Mouse (Mus musculus) gastrocnemius, postnatal 25 days (tissue): ENCODE results near the gene H2-Ab1. TPM values are rescaled to one million over a fixed set of nuclear protein-coding genes. Genes with fewer than 3 reads are reported as not detected.
"Not testable (repeated sequence)": the region's sequence is repeated elsewhere in the genome, so short reads cannot be mapped to it uniquely, and the experiment has no call there.

Experiments
- DNase-seq: peaks from one replicate; pipeline ENCODE4 v3.0.0; 2022
- long read RNA-seq, 2 experiments: library from polyadenylated mRNA; stranded (forward); transcript quantifications; one replicate each; pipeline ENCODE4 v2.0.0; 2021
- total RNA-seq, 2 experiments: library from RNA; stranded (reverse); gene quantifications; 1 replicate in 1 of 2; 2 replicates in 1 of 2; pipeline ENCODE4 v1.2.3; 2021

H2-Ab1 gene
- 1 to 10 TPM; 2.7 to 3.3 TPM for total RNA-seq
- long read RNA-seq, experiment 1, transcript H2-Ab1-201 (6 exons, 1,212 nt), result major isoform, 7 of 8 reads
- long read RNA-seq, experiment 1, partial matches to known transcripts, result 1 of 8 reads
- long read RNA-seq, experiment 1, other reads (novel, unspliced or antisense), result 0 of 8 reads
- long read RNA-seq, experiment 2, transcript H2-Ab1-201 (6 exons, 1,212 nt), result major isoform, 19 of 19 reads
- long read RNA-seq, experiment 2, partial matches to known transcripts, result 0 of 19 reads
- long read RNA-seq, experiment 2, other reads (novel, unspliced or antisense), result 0 of 19 reads

DNA sequence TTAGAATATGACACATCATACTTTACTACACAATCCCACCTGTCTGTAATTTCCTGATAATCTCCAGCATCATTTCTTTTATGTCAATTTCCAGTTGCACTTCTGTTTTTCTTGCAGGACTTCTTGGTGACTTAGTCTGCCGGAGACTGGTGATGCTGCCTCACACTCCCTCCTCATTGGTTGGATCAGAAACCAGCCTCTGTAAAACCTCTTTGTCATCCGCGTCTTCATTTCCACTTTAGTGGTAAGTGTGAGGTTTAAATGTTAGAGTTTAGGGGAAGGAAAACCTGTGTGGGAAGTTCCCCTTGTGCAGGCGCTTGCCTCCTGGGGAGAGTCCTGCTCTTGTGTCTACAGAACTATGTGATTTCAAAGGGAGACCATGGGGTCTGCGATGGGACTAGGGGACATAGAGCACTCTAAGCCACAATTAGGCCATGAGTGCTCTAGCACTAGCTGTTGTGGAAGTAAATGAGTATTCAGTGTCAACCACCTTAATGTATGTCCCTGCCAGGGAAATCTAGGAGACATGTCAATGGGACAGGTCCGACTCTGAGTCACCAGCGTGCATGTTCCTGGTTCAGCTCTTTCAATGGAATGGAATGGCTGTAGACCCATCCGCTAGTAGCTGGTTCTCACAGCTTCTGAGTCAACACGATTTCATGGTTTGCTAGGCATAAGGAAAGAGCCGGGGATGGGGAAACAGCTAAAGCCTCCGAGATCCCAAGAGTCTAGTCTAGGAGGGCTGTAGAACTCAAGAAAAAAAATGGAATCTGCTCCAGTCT is at the start of gene H2-Ab1:
Gene H2-Ab1, plus strand, starts transcription at position 96 of the 782 bp plus-strand sequence.
- peak; percentile 52 for DNase-seq

DNA sequence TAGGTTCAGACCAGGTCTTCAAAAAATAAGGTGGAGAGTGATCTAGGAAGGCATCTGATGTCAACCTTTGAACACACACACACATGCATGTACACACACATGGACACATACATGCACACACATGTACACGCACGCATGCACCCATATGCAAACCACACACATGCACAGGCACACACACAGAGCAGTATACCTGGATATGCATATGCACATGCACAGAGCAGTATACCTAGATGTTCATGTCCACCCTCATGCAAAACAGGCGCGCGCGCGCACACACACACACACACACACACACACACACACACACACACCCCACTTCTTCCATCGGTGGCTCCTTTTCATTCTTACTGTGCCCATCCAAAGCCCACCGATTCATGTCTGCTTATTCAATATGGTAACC is 49.6 kb upstream of the H2-Ab1 start:
- DNase-seq, result no peak

DNA sequence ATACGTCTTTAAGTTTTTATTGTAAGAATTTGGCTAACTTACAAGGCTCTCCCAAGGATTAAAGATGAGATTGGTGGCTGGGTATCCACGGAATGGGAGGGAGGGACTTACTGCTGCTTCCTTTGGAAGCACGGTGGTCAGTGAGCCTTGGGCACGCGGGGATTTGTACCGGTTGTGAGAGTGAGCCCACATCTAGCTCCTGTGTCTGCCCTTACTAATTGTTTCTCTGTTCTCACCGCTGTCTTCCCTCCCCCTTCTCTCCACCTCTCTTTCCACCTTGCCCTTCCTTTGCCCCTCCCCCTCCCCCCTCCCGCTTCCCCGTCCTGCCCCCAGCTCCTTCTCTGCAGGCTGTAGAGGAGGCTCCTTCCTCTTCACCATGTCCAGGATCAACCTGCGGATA is 49.1 kb upstream of the H2-Ab1 start:
- no peak for DNase-seq

DNA sequence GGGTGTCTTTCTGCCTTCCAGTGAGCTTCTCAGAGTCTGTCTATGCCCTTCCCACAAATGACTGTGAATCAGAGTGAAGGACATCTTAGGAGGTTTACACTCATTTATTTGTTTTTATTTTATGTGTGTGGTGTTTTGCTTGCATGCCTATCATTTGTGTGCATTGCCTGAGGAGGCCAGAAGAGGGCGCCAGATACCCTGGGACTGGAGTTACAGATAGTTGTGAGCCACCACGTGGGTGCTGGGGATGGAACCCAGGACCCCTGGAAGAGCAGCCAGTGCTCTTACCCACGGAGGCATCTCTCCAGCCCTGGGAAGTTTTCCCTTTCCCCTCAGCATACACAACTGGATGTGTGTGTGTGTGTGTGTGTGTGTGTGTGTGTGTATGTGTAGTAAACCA is 47.8 kb upstream of the H2-Ab1 start:
- no peak for DNase-seq

DNA sequence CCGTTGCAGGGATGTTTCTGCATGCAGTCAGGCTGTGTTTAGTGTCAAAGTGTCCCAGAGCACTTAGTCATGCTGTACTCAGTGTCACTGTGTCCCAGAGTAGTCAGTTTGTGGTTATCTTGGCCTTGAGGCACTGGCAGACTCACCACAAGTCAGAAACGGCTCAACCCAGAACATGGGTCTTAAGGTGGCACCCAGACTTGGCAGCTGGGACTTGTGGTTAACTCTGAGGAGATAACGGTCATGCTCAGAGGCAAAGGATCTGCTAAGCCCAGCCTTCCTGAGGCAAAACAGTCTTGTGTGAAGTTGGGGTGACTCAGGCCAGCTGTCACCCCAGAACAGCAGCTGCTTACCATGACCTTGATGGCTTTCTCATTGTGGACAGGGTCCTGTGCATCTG is 46.9 kb upstream of the H2-Ab1 start:
- no peak for DNase-seq

DNA sequence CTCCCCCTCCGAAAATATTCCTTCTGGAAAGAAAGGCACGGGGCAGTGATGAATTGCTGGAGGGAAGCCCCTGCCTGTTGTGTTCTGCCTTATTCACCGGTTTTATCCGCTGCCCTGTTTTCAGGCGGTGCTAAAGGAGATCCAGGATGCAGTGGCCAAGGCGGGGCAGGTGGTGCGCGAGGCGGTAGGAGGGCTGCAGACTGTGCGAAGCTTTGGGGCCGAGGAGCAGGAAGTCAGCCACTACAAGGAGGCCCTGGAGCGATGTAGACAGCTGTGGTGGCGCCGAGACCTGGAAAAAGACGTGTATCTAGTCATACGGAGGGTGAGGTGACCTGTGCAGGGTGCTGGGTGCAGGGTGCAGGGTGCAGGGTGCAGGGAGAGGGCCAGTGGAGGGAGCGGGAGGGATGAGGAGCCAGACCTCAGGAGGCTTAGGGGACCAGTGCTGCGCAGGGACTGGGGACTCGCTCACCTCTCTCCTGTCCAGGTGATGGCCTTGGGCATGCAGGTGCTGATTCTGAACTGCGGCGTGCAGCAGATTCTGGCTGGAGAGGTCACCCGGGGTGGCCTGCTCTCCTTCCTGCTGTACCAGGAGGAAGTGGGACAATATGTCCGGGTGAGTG is 45.6 kb upstream of the H2-Ab1 start:
- no peak for DNase-seq

DNA sequence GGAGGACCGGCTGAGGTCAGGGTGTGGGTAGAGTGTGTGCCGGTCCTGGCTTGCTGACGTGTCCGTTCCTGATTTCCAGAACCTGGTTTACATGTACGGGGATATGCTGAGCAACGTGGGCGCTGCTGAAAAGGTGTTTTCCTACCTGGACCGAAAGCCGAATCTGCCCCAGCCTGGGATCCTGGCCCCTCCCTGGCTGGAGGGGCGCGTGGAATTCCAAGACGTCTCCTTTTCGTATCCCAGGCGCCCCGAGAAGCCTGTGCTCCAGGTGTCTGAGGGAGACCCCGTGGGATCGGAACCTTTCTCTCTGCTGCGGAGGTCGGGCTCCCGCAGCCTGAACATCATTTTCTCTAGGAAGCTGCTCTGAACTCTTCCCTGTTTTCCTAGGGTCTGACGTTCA is 43.6 kb upstream of the H2-Ab1 start:
- DNase-seq, result no peak

DNA sequence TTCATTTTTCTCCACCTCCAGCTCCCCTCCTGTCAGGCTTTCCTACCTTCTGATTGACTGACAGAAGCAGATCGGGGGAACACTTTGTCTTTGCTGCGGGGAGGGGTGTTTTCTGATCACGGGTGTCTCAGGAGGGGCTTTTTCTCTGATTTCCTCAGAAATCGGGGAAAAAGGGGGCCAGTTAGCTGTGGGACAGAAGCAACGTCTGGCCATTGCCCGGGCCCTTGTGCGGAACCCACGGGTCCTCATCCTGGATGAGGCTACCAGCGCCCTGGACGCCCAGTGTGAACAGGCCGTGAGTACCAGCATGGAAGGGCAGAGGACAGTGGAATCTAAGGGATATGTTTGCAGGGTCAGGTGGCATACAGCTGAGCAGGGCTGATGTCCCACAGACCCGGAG is 42.3 kb upstream of the H2-Ab1 start:
- no peak for DNase-seq

DNA sequence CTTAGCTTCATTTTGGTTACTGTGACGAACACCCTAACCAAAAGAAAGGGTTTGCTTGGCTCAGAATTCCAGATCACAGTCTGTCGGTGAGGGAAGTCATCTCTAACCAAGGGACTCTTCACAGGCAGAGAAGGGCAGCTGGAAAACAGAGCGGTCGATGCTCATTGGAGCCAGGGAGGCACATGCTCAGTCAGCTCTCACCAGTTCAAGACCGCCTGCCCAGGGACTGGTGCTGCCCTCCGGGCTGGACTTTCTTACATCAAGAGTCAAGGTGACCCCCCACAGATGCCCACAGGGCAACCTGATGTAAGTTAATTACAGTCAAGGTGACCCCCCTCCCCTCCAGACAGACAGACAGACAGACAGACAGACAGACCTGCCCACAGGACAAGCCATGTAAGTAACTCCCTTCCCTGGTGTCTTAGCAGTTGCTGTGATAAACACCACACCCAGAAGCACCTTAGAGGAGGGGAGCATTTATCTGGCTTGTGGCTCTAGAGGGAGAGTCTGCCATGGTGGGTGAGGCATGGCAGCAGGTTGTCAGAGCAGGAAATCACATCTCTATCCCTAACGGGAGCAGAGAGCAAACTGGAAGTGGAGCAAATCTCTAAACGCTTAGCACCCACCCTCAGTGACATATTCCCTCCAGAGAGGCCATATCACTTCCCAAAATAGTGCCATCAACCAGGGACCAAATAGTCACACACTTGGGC is 40.1 kb upstream of the H2-Ab1 start:
- no peak for DNase-seq

DNA sequence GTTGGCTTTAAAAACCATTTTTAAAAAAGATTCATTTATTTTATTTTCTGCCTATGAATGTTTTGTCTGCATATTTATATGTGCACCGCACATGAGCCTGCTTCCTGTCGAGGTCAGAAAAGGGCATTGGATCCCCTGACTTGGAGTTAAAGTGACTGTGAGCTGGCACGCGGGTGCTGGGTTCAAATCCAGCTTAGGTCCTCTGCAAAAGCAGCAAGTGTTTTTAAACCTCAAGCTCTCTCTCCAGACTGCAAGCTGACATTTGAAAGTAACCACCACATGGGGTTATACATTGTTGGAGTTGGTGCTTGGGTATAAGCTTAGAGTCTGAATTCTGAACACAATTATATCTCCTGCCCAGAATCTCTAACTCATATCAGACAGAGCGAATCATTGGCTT is 39.5 kb upstream of the H2-Ab1 start:
- no peak for DNase-seq

DNA sequence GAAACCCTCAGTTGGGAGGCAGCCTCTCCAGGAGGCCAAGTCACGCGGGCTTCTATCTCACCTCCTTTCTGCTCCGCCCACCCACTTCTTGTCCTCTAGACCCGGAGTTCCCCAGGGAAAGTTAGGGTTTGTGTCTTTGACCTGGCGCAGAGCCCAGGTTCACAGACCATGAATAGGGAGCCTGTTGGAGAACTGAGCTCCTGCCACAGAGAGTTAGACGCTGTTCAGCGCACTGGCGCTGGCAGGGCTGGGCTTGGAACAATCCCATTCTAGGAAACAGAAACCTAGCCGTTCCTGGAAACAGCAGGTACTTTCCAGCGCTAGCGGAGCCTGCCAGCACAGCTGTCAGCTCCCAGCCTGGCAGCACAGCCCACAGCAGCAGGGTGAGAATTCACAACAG is 38.8 kb upstream of the H2-Ab1 start:
- peak; percentile 72 for DNase-seq

DNA sequence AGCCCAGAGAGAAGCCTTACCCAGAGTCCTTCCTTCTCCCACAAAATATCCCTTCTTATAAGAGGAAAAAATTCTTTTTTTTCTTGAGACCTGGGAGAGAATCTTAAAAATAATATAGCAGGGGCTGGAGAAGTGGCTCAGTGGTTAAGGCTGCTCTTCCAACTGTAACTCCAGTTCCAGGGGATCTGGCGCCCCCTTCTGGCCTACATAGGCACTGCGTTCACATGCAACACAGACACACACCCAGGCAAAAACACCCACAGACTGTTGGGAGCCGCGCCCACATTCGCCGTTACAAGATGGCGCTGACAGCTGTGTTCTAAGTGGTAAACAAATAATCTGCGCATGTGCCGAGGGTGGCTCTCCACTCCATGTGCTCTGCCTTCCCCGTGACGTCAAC is 38.4 kb upstream of the H2-Ab1 start:
- DNase-seq, result not testable (repeated sequence)

DNA sequence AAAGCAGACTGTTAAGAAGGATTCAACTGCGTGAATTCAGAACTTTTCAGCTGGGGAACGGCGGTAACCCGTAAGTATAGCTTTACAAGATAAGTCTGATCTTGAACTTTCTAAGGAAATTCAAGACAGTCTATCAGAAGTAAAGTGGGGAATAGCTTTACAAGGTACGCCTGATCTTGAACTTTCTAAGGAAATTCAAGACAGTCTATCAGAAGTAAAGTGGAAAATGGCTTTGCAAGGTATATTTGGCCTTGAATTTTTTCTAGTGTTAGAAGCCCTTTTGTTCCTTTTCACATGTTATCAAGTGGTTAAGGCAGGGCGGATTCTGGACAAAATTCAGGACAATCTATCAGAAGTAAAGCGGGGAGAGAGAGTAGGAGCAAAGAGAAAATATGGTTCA is 37.7 kb upstream of the H2-Ab1 start:
- not testable (repeated sequence) for DNase-seq

DNA sequence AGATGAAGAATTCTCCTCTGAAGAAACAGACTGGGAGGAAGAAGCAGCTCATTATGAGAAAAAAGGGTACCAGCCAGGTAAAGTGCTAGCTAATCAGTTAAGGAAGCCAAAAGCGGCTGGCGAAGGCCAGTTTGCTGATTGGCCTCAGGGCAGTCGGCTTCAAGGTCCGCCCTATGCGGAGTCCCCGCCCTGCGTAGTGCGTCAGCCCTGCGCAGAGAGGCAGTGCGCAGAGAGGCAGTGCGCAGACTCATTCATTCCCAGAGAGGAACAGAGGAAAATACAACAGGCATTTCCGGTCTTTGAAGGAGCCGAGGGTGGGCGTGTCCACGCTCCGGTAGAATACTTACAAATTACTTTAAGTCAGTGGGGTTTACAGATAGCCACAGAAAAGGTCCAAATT is 37.1 kb upstream of the H2-Ab1 start:
- DNase-seq, result not testable (repeated sequence)

DNA sequence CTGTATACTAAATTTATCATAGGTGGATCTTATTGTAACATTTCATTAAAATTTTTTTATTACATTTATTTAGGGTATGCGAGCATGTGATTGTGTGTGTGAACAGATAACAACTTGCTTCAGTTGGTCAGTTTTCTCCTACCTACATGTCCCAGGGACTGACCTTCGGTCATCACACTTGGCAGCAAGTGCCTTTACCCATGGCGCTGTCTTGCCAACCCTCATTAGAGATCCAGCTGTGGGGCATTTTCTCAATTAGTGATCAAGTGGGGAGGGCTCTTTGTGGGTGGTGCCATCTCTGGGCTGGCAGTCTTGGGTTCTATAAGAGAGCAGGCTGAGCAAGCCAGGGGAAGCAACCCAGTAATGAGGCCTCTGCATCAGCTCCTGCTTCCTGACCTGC is 32.7 kb upstream of the H2-Ab1 start:
- DNase-seq, result no peak

DNA sequence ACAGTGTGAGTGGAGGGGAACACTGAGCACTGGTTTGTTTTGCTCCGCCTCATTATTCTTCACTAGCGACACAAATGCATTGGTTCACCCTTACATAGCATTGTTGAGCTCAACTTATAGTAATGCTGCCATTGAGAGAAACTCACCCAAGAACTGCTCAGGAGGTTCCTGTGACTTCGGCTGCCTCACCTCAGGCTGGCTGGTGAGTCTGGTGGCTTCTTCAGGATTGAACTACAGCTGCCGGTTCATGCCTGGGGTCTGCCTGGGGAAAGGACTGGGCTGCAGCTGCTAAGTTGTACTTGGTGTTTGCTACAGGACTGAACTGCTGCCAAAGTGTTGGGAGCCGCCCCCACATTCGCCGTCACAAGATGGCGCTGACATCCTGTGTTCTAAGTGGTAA is 32.1 kb upstream of the H2-Ab1 start:
- no peak for DNase-seq

DNA sequence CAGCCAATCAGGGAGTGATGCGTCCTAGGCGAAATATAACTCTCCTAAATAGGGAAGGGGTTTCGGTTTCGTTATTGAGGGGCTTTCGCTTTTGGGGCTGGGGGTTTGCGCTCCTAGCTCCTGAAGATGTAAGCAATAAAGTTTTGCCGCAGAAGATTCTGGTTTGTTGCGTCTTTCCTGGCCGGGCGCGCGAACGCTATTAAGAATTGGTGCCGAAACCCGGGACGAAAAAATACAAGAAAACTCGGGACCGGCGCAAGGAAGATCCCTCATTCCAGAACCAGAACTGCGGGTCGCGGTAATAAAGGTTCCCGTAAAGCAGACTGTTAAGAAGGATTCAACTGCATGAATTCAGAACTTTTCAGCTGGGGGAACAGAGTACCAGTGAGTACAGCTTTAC is 31.6 kb upstream of the H2-Ab1 start:
- DNase-seq, result not testable (repeated sequence)

DNA sequence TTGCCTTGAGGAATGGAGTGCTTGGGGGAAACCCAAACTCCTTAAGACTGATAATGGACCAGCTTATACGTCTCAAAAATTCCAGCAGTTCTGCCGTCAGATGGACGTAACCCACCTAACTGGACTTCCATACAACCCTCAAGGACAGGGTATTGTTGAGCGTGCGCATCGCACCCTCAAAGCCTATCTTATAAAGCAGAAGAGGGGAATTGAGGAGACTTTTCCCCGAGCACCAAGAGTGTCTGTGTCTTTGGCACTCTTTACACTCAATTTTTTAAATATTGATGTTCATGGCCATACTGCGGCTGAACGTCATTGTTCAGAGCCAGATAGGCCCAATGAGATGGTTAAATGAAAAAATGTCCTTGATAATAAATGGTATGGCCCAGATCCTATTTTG is 26.5 kb upstream of the H2-Ab1 start:
- not testable (repeated sequence) for DNase-seq

DNA sequence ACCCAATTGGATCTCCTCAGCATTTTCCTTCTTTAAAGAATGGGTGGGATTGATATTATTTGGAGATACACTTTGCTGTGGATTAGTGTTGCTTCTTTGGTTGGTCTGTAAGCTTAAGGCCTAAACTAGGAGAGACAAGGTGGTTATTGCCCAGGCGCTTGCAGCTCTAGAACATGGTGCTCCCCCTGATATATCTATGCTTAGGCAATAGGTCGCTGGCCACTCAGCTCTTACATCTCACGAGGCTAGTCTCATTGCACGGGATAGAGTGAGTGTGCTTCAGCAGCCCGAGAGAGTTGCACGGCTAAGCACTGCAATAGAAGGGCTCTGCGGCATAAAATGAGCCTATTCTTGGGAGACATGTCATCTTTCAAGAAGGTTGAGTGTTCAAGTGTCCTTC is 25.5 kb upstream of the H2-Ab1 start:
- not testable (repeated sequence) for DNase-seq

DNA sequence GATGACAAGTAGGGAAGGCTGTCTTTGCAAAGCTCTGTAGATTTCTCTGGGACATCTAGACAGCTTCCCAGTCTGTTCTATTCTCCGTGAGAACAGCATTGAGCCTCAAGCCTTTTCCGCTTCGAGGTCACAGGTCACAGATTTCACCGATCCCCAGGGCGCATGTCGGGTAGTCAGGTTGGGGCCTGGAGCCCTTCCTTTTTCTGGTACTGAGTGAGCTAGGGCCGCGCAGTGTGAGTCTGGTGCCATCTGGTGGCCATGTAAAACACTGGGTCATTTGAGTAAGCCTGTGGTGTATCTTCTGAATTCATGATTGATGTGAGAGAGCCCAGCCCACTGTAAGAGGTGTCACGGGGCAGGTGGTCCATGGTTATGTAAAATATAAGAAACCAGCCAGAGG is 22.6 kb upstream of the H2-Ab1 start:
- peak; percentile 66 for DNase-seq

DNA sequence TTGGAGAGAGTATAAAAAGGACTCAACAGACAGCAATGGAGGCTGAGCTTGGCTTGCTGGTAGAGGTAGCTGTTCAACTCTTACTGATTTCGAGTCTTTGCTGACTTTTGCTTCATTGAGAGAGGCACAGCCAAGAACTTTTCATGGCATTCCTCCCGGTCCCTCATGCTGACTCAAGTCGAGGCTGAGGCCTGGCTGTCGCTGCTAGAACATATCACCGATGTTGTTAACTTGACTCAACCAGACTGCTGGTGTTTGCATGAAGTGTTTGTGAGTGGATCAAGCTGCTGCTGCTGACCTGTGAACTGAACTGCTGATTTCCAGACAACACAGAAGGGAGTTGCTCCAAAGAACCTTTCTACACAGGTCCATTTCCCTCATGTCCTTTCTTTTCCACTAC is 20.8 kb upstream of the H2-Ab1 start:
- DNase-seq, result no peak

DNA sequence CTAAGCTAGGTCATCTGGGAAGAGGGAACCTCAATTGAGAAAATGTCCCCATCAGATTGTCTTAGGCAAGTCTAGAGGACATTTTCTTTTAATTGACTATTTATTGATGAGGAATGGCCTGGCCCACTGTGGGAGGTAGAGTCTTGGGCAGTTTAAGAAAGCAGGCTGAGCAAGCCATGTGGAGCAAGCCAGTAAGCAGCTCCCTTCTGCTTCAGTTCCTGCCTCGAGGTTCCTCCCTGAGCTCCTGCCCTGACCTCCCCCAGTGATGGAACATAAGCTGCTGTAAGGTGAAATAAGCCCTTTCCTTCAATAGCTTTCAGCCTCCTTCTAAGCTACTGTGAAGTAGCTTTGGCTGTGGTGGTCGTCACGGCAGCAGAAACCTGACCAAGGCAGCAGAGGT is 19.7 kb upstream of the H2-Ab1 start:
- no peak for DNase-seq

DNA sequence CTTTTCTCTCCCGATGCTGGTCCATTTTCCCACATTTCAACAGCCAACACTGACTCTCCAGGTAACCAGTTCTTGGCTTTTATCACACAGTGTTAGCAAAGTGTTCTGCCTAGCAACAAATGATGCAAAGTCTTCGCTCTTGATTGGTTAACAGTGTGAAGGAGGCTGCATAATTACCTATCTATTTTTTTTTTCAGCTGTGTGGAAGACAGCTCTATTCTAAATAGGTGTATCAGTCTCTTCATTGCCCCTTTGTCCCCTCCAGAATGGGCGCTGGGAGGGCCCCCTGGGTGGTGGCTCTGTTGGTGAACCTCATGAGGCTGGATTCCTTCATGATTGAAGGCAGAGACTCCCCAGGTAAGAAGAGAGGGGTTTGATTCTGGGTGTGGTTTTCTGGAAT is 18.8 kb upstream of the H2-Ab1 start, which contains the start of gene H2-Ob:
Gene H2-Ob, plus strand, starts transcription at position 198 of the 400 bp plus-strand sequence.
- DNase-seq, result no peak
